Mouse (Mus musculus): ENCODE results near the gene 4833439L19Rik. TPM values are rescaled to one million over a fixed set of nuclear protein-coding genes. Genes with fewer than 3 reads are reported as not detected.

Gene 4833439L19Rik
- polyA plus RNA-seq, 1 experiment from 2014 or later: 119 TPM

DNA sequence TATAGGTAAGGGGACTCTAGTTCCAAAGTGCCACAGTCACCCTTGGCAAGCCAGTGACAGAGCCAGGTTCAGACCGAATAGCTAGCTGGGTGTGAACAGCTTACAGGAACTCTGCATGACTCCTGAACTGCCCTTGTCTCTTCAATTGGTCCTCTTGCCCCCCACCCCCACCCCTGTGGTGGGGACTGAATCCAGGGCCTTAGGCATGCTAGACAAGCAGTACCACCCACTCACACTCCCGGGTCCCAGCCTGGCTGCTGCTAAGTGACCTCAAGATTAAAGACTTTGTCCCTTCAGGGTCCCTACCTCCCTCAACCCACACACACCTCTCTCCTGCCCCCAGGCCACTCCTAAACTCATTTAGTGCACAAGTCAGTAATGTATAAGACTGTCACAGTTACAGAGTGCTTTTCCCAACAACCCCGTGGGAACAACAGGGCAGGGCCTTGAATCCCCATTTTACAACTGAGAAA, 37.4 kb upstream of the 4833439L19Rik start:
- Histone ChIP-seq H3K4me2 (no peak overlapping the region), H3K9me3 (replicated peaks) (no peaks in the 10 kb centered on the region), H3K4me1 (replicated peaks) (peaks cover 16% of the 10 kb centered on the region), H3K27ac (ENCODE audit: poor library complexity, severe bottlenecking) (no peak overlapping the region), H3K9ac (no peak overlapping the region), H3K36me3 (peaks cover 33% of the 10 kb centered on the region), H3K27me3 (replicated peaks) (no peaks in the 10 kb centered on the region), H3K4me3 (no peak overlapping the region)
- WGBS: 63% methylated on average over 3 of the region's 3 CpGs
- ATAC-seq (ENCODE audit: insufficient number of reproducible peaks, low FRiP score): no peak

DNA sequence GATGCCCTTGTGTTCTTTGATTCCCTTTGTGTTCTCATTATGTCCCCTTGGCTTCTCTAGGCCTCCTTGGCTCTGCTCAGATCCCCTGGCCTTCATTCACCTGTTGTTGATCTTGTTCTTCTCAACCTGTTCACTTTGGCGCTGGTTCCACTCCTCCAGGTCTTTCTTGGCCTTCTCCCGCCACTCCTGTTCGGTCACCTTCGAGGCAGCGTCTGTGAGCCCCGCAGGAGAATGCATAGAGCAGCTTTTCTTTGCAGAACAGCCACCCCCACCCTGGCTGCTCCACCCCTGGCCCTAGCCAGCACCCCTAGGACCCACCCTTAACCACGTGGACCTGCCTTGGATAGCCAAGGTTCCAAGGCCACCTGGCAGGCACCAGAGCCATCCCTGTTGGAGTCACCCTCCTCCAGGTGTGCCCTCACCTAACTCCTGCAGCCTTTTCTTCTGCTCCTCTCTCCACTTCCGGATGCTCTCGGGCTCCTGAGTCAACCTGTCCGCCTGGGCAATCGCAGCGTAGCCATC, 33.4 kb upstream of the 4833439L19Rik start:
- Histone ChIP-seq H3K4me3 (no peak overlapping the region), H3K9me3 (replicated peaks) (no peaks in the 10 kb centered on the region), H3K27ac (ENCODE audit: poor library complexity, severe bottlenecking) (no peak overlapping the region), H3K27me3 (replicated peaks) (no peaks in the 10 kb centered on the region), H3K4me1 (replicated peaks) (peaks cover 44% of the 10 kb centered on the region), H3K36me3 (peaks cover 29% of the 10 kb centered on the region), H3K4me2 (no peak overlapping the region), H3K9ac (no peak overlapping the region)
- 84% methylated on average over 12 of the region's 12 CpGs for WGBS
- no peak; the same call in 1 of the 2 replicates for ATAC-seq (ENCODE audit: insufficient number of reproducible peaks, low FRiP score)

DNA sequence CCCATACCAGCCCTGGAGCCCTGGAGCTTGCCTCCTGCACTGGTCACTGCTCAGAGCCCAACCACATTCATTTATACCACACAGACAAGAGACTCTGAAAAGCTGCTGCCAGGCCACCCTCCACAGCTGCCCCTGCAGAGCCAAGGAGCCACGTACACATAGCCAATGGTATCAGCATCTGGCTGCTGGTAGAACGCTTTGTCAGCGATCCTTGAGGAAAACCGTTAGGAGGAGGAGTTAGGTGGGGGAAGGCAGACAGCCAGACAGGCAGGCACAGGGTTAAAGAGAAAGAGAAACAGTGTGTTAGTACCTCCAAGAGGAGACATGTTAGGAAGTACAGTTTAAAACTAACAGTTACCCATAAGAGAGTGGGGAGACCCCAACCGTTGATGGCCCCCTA, 31.6 kb upstream of the 4833439L19Rik start:
- peak overlapping the region; percentile 71 for H3K27ac ChIP-seq (ENCODE audit: poor library complexity, severe bottlenecking)

DNA sequence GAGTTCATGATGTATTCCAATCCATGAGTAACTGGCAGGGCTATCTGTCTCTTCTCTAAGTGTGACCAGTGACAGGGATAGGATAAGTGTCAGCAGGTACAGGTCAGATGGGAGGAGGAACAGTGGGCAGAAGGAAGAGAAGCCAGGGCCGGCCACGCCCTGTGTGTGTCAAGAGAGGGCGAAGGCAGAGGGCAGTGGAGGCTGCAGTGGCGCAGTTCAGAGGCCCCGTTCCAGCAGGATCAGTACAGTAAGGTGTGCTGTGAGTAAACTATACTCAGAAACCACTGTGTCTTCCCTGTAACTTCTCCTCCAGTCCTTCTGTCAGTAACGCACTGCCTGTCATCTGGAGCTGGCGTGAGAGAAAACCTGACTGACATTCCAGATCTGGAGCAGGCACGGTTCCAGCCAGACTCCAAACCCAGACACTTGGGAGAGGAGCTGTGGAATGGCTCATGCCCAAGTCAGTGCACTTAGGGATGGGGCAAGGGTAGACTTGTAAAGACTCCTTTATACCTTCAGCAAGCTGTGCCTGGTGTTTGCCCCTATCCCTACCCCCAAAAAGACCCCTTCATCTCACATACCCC, 31.0 kb upstream of the 4833439L19Rik start:
- Histone ChIP-seq H3K4me1 (replicated peaks) (peaks cover 45% of the 10 kb centered on the region), H3K9ac (0 out of 2 replicates have a peak overlapping the region, but pooled peaks have one; percentile 28), H3K4me3 (no peak overlapping the region), H3K4me2 (peak overlapping the region; percentile 29), H3K27ac (ENCODE audit: poor library complexity, severe bottlenecking) (peak overlapping the region; percentile 71), H3K36me3 (peaks cover 37% of the 10 kb centered on the region), H3K9me3 (replicated peaks) (no peaks in the 10 kb centered on the region), H3K27me3 (replicated peaks) (no peaks in the 10 kb centered on the region)
- 48% methylated on average over 8 of the region's 8 CpGs for WGBS
- ATAC-seq (ENCODE audit: insufficient number of reproducible peaks, low FRiP score): peak; percentile 33; the same call in 1 of the 2 replicates

More for the DNA sequence above, 31.6 kb upstream of the 4833439L19Rik start:
- peak overlapping the region; percentile 29; the same call in 1 of the 2 replicates for H3K9ac ChIP-seq
- H3K4me3 ChIP-seq: no peak overlapping the region
- peaks cover 37% of the 10 kb centered on the region for H3K36me3 ChIP-seq
- H3K4me1 ChIP-seq (replicated peaks): peaks cover 38% of the 10 kb centered on the region
- WGBS: 43% methylated on average over 5 of the region's 5 CpGs
- peak; percentile 33; the same call in 1 of the 2 replicates for ATAC-seq (ENCODE audit: insufficient number of reproducible peaks, low FRiP score)
- H3K4me2 ChIP-seq: peak overlapping the region; percentile 29; the same call in 1 of the 2 replicates
- H3K9me3 ChIP-seq (replicated peaks): no peaks in the 10 kb centered on the region
- H3K27me3 ChIP-seq (replicated peaks): no peaks in the 10 kb centered on the region

DNA sequence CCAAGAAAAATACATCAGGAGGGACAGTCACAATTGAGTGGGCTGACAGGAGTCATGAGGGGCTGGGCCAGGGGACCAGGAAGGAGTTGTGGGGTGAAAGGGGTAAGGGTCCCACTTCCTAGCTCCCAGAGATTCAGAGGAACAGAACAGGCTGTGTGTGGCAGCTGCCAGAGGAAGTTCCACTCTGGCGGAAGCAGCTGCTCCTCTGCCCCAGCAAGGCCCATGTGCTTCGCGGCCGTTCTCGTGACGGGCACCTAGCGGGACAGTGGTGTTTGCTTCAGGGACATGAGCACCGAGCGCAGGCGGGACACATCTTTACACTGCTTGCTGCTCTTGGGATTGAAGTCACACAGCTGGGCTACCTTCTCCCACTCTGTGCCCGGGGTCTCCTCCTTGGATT, 28.4 kb upstream of the 4833439L19Rik start:
- Histone ChIP-seq H3K4me1 (replicated peaks) (peaks cover 53% of the 10 kb centered on the region), H3K9ac (no peak overlapping the region), H3K4me2 (no peak overlapping the region), H3K9me3 (replicated peaks) (no peaks in the 10 kb centered on the region), H3K36me3 (peaks cover 26% of the 10 kb centered on the region), H3K27ac (ENCODE audit: poor library complexity, severe bottlenecking) (no peak overlapping the region), H3K4me3 (no peak overlapping the region), H3K27me3 (replicated peaks) (no peaks in the 10 kb centered on the region)
- ATAC-seq (ENCODE audit: insufficient number of reproducible peaks, low FRiP score): no peak
- 90% methylated on average over 11 of the region's 11 CpGs for WGBS

DNA sequence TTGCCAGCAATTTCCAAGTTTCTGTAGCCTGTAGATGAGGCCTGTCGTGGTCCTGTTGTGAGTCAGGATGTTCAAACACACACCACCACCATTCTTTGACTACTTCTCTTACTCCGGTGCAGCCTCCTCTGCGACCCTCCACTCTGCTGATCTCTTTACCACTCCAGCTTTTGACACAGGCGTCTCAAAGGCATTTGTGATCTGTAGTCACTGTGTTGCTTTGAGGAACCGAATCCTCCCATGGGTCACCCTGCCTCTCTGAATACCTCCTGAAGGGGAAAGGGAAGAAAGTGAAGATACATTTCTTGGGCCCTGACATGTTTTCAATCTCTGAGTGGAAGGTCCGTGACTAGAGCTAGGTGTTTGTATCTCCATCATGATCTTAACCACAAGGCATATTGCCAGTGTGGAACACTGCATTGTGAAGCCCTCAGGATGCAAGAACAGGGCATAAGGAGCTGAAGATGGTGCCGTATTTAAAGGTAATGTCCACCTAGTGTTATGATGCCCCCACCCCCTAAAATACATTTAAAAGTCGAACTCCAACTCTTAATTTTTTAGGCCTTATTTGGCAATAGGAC, 26.6 kb upstream of the 4833439L19Rik start:
- 87% methylated on average over 8 of the region's 8 CpGs for WGBS
- Histone ChIP-seq H3K9me3 (replicated peaks) (no peaks in the 10 kb centered on the region), H3K9ac (peak overlapping the region; percentile 1; the same call in 1 of the 2 replicates), H3K4me2 (peak overlapping the region; percentile 89), H3K4me1 (replicated peaks) (peaks cover 38% of the 10 kb centered on the region), H3K27ac (ENCODE audit: poor library complexity, severe bottlenecking) (no peak overlapping the region), H3K36me3 (peaks cover 31% of the 10 kb centered on the region), H3K4me3 (no peak overlapping the region), H3K27me3 (replicated peaks) (no peaks in the 10 kb centered on the region)
- no peak for ATAC-seq (ENCODE audit: insufficient number of reproducible peaks, low FRiP score)

DNA sequence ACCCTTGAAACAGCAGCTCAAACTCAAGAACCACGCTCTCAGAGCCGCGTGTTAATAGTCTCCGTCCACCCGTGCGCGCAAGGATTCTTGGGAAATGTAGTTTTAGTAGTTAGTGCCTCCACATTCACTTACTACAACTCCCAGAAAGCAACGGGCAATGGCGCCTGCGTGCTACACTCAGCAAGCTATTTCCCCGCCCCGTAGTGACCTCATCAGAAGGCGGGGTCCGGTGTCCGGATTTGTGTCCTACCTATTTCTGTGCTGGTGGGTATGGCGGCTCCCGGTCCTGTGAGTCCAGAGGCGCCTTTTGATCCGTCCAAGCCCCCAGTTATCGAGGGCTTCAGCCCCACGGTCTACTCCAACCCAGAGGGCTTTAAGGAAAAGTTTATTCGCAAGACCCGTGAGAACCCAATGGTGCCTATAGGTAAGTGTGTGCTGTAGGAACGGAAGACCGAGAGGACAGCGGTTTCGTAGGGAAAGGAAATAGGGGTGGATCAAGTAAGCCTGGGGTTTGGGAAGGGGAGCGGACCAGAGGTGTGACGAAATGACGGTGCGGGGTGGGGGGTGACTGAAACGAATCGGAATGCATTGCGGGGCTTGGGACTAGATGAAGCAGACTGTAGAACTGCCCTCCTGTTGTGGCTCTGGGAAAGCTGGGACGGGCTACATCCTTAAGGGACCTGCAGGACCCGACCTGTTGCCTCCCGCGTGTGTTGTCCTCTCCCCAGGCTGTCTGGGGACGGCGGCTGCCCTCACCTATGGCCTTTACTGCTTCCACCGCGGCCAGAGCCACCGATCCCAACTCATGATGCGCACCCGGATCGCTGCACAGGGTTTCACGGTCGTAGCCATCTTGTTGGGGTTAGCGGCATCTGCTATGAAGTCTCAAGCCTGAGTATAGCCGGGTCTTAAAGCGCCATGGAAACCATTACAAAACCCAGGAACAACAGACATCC, 25.0 kb upstream of the 4833439L19Rik start, which contains the start of the genes Nop16 and Higd2a:
Gene Nop16 (minus strand): TSS at position 95 of the 956 bp plus-strand sequence.
Gene Higd2a (plus strand): TSS at position 212 of the 956 bp plus-strand sequence.
- peak; percentile 98 for ATAC-seq (ENCODE audit: insufficient number of reproducible peaks, low FRiP score)
- peaks cover 22% of the 10 kb centered on the region for H3K4me1 ChIP-seq (replicated peaks)
- peaks cover 40% of the 10 kb centered on the region for H3K36me3 ChIP-seq
- peak within 1 kb of the TSS; percentile 89 for H3K4me2 ChIP-seq
- under 1% methylated on average over 51 of the region's 51 CpGs for WGBS
- no peaks in the 10 kb centered on the region for H3K27me3 ChIP-seq (replicated peaks)
- no peaks in the 10 kb centered on the region for H3K9me3 ChIP-seq (replicated peaks)
- peak within 1 kb of the TSS; percentile 90 for H3K9ac ChIP-seq
- peak within 1 kb of the TSS; percentile 83 for H3K27ac ChIP-seq (ENCODE audit: poor library complexity, severe bottlenecking)
- peak within 1 kb of the TSS; percentile 89 for H3K4me3 ChIP-seq

DNA sequence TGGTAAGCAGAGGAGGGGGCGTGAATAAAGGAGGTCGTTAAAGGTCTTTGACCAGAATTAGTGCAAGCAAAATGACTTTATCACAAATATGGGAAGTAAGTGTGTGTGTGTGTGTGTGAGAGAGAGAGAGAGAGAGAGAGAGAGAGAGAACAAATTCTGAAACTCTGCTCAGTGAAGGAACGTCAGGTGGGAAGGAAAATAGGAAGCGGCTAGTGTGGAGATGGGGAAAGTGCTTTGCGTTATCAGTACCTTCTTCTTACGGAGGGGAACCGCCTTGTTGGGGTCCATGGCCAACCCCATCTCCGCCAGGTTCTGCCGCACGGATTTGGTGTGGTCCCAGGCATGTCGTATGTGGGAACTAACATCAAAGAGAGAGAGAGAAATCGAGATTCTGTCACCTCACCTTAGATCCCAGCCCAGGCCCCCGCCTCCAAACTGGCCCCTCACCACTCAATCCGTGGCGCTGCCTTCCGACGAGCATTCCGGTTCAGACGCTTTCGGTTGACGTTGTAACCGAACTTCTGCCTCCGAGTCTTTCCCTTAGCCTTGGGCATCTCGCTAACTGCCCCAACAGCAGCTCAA, 24.3 kb upstream of the 4833439L19Rik start:
- Histone ChIP-seq H3K4me1 (replicated peaks) (peaks cover 17% of the 10 kb centered on the region), H3K27ac (ENCODE audit: poor library complexity, severe bottlenecking) (no peak overlapping the region), H3K36me3 (peaks cover 45% of the 10 kb centered on the region), H3K4me3 (peak overlapping the region; percentile 89), H3K27me3 (replicated peaks) (no peaks in the 10 kb centered on the region), H3K9me3 (replicated peaks) (no peaks in the 10 kb centered on the region), H3K9ac (peak overlapping the region; percentile 90), H3K4me2 (peak overlapping the region; percentile 80)
- under 1% methylated on average over 24 of the region's 24 CpGs for WGBS
- ATAC-seq (ENCODE audit: insufficient number of reproducible peaks, low FRiP score): 0 out of 2 replicates have a peak, but pooled peaks have one; percentile 7

DNA sequence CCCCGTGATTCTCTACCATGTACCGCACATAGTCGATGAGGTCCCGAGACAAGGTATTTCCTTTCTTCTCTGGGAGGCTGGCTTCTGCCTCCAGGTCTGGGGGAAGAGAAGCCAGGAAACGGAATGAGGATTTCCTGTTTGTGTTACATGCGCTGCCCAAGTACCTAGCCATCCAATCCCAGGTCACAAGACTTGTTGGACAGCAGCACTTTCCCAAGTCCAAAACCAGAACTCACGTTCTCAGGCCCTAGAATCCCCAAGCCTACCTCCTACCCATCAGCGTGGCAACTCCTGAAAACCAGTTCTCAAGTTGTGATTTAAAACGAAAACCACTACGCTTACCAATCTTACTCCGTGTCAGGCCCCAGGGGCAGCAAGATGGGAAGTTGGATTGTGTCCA, 20.6 kb upstream of the 4833439L19Rik start:
- no peak for ATAC-seq (ENCODE audit: insufficient number of reproducible peaks, low FRiP score)
- no peak overlapping the region for H3K4me3 ChIP-seq
- no peak overlapping the region for H3K4me2 ChIP-seq
- 76% methylated on average over 11 of the region's 11 CpGs for whole genome bisulfite sequencing
- H3K9me3 ChIP-seq (replicated peaks): no peaks in the 10 kb centered on the region
- no peaks in the 10 kb centered on the region for H3K27me3 ChIP-seq (replicated peaks)
- H3K4me1 ChIP-seq (replicated peaks): peaks cover 7% of the 10 kb centered on the region; the same call in 1 of the 2 replicates
- H3K27ac ChIP-seq (ENCODE audit: poor library complexity, severe bottlenecking): no peak overlapping the region
- peaks cover 72% of the 10 kb centered on the region for H3K36me3 ChIP-seq
- H3K9ac ChIP-seq: no peak overlapping the region

DNA sequence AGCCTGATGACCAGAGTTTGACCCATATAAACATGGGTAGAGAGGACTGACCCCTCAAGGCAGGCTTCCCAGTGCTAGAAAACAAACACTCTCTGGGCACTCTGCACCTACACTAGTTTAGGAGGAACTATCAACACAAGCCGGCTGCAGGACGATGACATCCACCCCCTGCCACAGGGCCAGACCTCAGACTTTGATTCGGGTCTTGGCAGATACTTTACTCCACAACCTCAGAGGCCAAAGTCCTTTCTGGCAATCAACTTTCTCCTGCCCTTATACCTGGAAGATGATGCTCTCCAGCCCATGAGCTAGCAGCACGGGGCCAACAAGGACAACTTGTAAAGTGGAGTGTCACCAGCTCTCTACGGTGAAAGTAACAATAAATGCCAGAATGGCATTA, 17.6 kb upstream of the 4833439L19Rik start:
- no peak for ATAC-seq (ENCODE audit: insufficient number of reproducible peaks, low FRiP score)
- Histone ChIP-seq H3K9ac (no peak overlapping the region), H3K27me3 (replicated peaks) (no peaks in the 10 kb centered on the region), H3K4me2 (no peak overlapping the region), H3K4me3 (no peak overlapping the region), H3K9me3 (replicated peaks) (no peaks in the 10 kb centered on the region), H3K4me1 (replicated peaks) (peaks cover 7% of the 10 kb centered on the region; the same call in 1 of the 2 replicates), H3K27ac (ENCODE audit: poor library complexity, severe bottlenecking) (no peak overlapping the region), H3K36me3 (peaks cover 93% of the 10 kb centered on the region)
- WGBS: 88% methylated on average over 5 of the region's 5 CpGs

Data from heart, embryonic 12.5 days (tissue).